Mouse (Mus musculus): ENCODE measurements at regions not wholly inside any gene's neighbourhood (a gene's known extent, or its start where the extent isn't known, plus 50 kb on each side); places are given as distances from the start of the nearest gene placed in this dataset.

DNA sequence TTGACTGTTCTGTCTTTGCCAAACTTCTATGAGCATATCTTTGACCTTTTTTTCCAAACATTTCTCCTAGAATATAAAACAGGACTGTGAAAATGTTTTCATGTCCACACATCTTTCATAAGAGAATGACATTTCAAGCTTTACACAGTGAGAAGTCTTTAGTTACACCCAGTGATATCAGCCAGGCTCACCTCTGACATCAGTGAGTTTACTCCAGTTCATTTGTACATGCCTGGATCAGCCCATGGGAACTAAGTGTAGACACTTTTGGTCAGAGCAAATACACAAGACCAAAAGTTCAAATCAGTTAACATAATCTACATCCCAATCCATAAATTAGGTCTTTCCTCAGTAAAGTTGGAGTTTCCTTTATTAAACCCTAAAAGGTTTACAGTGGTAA, 171.4 kb downstream of the Gm13691 start:
- no peak for DNase-seq (ENCODE audit: extremely low read depth, insufficient read length, low spot score)

DNA sequence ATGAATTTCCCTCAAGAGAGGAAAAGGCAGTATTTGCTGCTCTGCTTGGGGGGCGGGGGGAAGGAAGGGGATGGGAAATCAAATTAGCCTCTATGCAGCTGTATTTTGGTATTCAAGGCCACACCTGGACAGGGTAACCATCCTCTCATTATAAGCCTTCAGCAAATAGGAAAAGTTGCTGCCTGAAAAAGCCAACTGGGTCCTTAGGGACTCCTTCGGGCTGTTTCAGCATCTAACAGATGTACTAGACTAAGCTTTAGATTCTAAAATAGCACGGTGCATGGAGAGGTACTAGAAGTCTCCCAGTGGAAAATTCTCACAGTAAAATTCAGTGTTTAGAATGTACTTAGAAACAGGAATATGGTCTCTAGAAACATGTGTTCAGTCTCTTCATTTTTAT, 183.1 kb downstream of the Gm13691 start:
- DNase-seq (ENCODE audit: extremely low read depth, insufficient read length, low spot score) = no peak

DNA sequence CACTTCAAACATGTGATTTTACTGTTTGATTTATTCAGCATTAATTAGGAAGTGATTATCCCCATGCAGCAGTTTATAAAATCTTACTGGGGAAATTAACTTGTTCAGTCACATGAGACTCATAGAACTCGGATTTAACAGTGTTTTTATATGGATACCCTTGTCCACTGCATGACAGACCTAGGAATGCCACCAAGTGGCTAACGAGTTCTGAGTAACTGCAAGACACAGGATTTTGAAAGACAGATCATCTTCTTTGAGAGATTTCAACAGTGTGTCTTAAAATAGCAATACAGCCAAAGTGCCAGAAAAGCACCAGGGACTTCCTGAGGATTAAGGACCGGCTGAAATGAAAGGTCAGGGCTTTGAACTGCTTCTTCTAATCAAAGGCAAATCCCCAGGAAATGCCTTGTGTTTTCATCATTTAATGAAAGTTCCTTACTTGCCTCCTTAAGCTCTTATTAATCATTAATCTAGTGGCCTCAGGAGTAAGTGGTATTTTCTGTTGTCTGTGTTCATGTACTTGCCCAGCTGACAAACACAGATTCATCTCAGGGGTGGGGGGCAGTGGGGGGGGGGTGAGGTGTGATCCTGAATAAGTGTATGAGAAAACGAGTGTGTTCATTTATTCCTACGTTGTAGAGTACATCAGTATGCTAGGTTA, 193.4 kb downstream of the Gm13691 start:
- no peak for DNase-seq (ENCODE audit: extremely low read depth, insufficient read length, low spot score)

DNA sequence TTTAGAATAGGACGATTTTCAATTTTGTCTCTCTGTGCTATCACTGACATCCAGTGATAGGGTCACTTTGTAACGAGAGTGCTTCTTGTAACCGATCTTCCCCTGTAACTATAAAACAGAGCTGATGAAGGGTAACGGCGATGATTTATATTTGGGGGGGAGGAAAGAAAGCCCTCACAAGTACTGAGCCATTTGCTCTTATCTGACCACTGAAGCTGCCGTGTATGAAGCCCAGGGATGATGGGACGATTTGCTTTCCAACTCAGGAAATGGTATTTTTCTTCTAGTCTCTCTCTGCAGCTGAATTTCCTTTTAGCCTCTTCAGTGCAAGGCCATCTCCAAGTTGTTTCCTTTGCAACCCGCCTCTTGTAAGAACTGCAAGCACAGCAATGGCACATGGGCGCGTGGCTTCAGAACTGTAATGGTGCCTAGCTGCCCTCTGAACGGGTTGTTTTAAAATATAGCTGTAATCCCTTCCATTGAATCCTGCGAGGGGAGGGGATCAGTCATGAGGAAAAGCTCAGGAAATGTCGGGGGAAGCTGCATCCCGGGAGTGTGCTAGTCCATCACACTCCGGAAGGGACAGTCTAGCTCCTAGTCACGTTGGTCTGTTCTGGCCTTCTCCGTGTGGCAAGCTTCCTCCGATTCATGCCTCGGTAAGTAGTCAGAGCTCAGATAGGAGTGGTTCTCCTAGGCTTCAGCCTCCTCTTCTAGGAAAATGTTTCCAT, 194.1 kb downstream of the Gm13691 start:
- no peak for DNase-seq (ENCODE audit: extremely low read depth, insufficient read length, low spot score)

DNA sequence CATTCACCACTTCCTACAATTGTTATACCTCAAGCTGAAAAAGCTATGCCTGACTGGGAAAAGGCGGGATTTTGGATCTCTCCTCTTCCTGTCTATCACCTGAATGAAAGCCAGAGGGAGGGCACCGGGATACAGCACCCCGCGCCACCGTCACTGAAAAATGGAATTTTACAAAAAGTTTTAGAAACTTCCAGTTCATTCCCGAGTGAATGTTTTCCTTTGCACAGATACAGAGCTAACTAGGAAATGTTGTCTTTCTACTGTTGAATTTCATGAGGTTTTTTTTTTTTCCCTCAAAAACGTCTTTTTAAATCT, 194.6 kb downstream of the Gm13691 start:
- no peak for DNase-seq (ENCODE audit: extremely low read depth, insufficient read length, low spot score)

DNA sequence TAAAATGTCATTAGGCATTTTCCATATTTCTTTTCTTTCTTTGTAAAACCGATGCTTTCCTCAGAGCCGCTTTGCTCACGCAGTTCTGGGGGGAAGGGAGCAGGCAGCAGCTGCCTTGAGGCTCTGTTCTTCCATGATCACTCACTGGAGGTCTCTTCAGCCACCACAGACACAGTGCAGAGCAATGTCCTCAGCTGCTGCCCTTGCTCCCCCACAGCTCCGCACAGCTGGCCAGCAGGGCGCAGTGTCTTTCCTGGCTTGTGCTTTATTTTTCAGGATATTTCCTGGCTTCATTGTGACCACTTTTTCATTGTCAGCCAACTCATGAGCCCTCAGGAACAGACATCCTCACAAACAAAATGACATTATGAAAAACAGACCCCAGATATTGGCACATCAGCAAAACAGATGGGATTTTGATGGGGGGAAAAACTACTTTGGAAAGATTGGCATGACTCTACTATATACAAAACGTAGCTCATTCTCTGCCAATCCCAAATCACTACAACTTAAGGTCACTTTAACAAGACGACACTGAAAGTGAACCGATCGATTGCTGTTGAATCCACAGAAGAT, 195.9 kb downstream of the Gm13691 start:
- DNase-seq (ENCODE audit: extremely low read depth, insufficient read length, low spot score) = no peak

DNA sequence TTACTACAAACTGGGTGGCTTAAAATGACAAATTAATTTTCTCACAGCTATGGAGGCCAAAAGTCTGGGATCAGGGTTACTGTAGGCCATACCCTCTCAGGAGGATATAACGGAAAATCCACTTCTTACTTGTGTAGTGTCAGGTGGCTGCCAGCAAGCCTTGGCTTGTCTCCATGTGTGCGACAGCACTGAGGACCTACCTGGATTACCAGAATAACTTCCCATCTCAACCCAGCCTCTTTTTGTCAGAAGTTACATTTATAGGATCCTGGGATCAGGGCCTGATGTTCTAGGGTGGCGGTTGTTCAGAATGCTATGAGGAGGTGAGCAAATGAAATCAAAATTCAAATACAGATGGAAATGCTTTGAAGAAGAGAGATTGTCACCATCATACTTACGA, 197.1 kb downstream of the Gm13691 start:
- no peak for DNase-seq (ENCODE audit: extremely low read depth, insufficient read length, low spot score)

DNA sequence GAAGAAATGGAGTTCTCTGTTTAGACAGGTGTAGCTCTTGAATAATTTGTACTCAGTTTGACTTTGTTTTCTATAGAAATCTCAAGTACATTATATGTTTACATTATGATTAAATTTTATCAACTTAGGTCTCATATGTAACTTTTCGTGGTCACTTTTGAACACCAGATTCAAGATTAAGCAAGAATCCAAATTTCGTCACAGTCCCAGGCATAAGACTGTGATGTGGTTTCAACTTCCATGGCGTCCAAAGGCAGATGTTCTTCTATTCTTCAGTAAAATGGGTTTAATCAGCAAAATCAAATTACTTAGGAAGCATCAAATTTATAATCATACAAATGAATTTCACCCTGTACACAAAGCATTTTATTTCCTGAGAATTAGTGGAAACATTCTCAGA, 198.9 kb downstream of the Gm13691 start:
- DNase-seq (ENCODE audit: extremely low read depth, insufficient read length, low spot score) = no peak

DNA sequence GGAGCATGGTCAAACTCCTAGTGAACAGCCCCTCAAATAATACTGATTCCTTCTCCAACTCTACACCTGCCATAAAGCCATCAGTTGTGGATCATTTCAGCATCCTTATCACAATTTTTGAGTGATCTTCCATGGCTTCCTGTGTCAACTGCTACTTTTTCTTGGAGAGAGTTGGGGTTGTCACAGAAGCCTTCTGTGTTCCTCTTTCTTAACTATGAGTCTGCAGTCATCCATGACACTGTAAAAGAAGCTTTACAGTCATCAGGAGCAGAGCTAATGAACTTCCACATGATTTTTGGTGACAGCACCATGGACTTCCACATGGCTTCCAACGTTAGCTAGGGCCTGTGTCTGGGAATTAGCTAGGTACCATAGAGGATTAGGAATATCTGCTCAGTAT, 208.1 kb downstream of the Calcrl start:
- no peak for DNase-seq (ENCODE audit: extremely low read depth, insufficient read length, low spot score)

DNA sequence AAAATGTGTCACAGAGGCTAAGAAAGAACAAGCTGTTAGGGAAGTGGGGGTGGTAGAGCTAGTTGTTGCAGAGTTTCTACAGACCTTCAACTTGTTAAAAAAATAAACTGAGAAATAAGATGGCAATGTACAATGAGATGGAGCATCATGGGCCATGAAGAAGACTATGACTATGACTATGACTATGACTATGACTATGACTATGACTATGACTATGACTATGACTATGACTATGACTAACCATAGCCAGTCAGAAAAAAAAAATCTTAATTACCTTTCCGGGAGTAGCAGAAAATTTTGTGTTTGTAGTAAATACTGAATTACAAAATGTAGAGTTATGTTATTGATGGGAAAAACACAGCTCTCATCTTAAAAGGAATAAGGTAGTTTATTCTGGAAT, 203.2 kb downstream of the Calcrl start:
- DNase-seq (ENCODE audit: extremely low read depth, insufficient read length, low spot score) = no peak

DNA sequence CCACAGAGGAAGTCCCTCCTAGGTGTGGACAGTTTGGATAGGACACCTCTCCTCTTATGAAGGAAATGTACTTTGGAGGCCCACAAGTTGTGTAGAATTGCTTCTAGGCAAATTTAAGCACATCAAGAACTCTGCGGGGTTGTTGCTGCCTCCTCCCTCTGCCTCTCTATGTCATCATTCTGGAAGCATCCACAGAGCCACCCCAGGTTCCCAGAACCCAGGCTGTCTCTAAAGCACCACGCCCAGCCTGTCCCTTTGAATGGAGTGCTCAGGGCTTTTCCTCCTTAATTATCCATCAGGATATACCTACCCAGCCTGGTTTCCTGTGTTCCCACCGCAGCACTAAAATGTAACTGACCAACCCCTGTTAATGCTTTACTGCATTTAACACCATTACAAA, 195.4 kb downstream of the Calcrl start:
- no peak for DNase-seq (ENCODE audit: extremely low read depth, insufficient read length, low spot score)

DNA sequence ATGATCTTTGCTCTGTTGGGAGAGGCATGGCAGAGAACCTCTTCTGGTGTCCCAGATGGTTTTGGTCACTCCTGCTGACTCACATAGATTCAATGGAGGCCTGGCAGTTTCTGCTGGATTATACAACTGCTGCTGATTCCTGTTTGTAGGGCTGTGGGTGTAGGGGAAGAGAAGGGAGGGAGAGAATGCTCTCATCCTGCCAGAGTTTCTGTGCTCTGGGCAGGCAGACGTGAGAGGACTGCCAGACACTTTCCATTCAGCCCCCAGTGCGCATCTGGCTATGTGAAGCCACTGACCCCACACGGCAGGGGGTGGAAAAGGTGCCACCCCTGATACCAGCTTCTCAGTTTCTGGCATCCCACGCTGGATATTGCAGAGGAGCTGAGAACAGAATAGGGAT, 189.6 kb downstream of the Calcrl start:
- DNase-seq (ENCODE audit: extremely low read depth, insufficient read length, low spot score) = no peak

DNA sequence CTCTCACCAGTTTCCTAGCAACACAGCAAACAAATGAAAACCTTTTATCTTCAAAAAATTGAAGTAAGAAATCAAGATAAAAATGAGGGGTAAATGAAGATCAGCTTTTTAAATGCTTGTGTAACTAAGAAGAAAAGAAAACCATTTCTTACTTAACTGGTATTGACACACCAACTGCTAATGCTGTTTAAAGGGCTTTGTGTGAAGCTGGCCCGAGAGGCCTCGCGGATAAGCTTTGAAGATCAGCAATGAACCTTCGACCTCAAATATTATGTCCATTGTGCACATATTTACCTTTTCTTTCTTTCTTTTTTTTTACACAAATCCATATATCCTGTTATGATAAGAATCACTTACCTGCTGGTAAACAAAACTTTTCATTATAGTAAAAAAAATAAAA, 184.0 kb downstream of the Calcrl start:
- no peak for DNase-seq (ENCODE audit: extremely low read depth, insufficient read length, low spot score)

DNA sequence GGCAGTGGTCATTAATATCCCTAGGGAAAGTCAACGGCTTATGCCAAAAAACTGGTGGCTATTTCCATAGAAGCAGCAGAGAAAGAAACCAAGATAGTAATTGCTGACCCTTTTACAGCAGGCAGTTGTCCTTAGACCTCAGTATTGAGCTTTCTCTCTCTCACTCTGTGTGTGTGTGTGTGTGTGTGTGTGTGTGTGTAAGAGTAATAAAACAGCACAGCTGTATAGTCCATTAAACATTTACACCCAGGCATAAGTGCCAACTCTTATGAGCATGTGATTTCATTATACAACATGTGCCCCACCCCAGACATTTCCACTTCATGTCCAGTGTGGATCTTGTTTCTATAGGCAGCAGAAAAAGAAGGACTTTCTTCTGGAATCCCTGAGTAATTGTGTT, 183.2 kb downstream of the Calcrl start:
- DNase-seq (ENCODE audit: extremely low read depth, insufficient read length, low spot score) = no peak

DNA sequence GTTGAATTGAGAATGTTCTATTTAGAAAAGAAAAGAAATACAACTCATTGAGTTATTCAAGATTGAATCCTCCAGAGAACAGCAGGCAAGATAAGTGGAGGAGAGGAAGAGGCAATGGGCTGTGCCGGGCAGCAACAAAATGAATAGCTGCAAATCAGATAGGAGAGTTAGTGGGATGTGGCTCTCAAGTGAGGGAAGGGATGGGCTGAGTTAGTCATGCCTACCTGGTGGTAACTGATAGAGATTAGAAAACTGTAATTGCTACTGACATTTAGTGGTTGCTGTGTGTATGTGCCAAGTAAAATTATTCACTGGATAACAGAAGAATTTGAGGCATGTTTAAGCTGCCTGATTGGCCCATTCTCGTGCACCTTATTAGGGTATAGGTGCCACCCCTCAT, 179.3 kb downstream of the Calcrl start:
- DNase-seq (ENCODE audit: extremely low read depth, insufficient read length, low spot score) = no peak

DNA sequence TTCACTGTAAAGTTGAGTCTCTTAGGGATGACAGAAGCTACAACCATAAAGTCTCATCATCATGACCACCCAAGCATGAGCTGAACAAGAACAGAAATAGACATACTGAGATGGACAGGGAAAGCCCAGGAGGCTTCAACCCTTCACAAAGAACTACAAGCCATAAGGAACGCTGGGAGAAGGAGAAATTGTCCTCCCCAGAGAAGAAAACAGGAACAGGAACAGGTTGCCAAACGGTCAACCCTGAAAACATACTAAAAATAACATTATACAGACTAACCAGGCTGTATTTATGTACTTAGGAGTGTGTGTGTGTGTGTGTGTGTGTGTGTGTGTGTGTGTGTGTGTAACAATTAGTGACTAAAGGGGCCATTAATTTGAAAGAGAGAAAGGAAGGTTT, 178.6 kb downstream of the Calcrl start:
- DNase-seq (ENCODE audit: extremely low read depth, insufficient read length, low spot score) = no peak

DNA sequence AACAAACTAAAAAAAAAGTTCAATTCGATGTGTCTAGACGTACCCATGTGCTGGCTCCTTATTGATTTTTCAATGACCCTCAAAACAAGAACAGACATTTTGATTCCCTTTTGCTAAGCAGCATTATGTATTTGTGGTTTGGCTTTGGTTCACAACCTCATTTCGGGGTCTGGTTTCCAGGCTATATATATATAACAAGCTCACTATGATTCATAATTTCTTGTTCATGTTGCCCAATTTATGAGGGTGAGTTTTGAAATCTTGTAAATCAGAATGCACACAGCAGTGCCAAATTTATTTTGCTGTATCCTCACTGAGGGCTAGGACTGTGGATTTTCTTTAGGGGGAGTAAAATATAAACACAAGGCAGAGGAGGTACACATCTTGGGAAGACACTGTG, 177.0 kb downstream of the Calcrl start:
- no peak for DNase-seq (ENCODE audit: extremely low read depth, insufficient read length, low spot score)

DNA sequence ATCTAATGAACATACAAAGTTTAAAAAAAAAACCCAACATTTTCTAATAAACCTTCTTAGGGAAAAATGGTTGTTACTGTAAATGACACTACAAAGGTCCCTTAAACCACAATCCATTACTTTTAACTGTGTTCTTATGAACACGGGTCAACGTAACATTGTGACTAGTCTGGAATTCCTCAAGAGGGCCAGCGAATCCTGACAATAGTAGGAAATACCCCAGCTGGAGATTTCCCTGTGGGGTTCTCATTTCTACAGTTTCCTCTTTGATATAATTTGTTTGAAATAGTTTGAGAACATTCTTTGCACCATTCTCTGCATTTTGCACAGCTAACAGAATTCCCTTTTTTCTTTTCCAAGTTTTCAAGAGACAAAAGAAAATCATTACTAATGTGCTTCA, 175.3 kb downstream of the Calcrl start:
- DNase-seq (ENCODE audit: extremely low read depth, insufficient read length, low spot score) = no peak

DNA sequence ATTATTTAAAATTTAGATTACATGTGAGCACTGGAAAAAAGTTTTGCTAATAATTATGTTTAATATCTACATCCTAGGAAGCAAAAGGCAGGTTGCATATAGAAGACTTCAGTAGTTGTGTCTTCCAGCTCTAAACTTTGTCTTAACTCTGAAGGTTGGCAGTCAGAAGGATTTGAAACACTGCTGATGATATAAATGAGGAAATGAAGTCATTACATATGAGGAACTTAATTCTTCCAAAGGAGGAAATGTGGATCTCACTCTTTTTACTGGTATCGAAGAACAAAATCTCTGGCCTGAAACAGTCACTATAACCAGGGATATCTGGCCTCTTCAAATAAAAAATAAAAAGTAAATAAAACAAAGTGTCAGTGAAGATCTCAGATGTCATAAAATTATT, 173.1 kb downstream of the Calcrl start:
- DNase-seq (ENCODE audit: extremely low read depth, insufficient read length, low spot score) = no peak

DNA sequence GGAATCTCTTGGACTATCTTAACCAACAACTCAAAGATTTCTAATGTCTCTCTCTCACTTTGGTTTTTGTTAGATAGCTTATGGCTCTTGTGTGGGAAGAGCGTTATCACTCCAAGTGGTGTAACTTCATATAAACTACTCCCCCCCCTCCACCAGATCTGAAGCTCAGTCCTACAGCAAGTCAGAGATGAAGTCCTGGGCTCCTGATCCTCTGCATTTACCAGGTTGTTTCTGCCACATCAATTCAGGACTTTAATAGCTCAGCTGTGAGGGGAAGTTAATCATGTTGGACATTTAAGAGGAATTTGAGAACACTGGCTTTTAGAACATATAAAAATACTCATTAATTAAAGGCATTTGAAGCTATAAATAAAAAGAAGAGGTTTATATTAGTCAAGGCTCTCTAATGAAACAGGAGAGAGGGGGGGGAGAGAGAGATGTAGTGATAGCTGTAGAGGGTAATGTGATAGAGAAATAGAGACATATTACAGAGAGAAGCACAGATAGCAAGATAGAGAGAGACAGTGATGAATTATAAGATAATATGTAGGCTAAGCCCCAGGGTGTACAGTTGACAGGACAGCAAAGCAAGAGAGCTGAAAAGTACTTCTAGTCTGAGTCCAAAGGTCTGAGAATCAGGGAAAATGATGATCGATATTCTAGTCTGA, 166.7 kb downstream of the Calcrl start:
- DNase-seq (ENCODE audit: extremely low read depth, insufficient read length, low spot score) = no peak

DNA sequence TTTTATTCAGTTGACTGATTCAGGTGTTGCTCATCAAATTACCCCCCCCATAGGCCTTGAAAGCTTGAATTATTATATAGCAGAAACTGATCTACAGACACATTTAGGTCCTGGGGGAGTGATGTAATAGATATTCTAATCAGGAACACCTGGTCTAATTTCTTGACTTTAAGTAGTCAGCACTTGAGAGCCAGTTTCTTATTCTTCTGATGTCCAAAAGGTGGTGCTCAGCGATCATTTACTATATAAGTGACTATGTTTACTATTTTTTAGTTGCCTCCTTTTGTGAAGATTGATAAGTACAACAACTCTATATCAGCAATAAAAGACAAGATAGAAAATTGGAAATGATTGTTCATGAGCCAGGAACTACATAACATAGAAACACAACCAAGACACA, 166.0 kb downstream of the Calcrl start:
- DNase-seq (ENCODE audit: extremely low read depth, insufficient read length, low spot score) = no peak

DNA sequence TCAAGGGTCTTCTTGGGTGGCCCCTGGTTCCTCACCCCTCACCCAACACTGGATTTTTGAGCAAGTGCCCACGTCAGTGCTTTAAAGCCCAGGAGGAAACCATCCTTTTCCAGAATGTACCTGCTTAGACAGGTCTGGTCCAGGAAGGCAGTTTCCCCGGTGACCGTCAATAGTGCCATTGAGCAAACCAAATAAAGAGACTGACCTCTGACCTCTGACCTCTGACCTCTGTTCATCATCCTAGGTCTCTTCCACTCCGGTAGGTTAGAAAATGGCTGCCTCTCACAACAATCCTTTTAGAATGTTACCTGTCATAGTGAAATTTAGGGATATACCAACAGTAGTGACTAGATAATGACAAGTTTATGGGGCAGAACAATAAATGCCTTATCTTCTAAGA, 164.5 kb downstream of the Calcrl start:
- no peak for DNase-seq (ENCODE audit: extremely low read depth, insufficient read length, low spot score)

All from 3134 (cell line).